Mouse (Mus musculus) embryonic fibroblast, embryonic 13.5 days (primary cell): ENCODE measurements around the gene Slc5a5.

Experiments
- CTCF ChIP-seq: IDR thresholded peaks from 2 replicates; pipeline ENCODE4 v1.5.1; 2011; ENCODE audit warnings: mild to moderate bottlenecking, control low read depth, low read length, moderate library complexity, borderline replicate concordance; ENCODE audit not compliant: insufficient read depth
- POLR2A ChIP-seq: IDR thresholded peaks from 2 replicates; pipeline ENCODE4 v1.6.1; 2011; ENCODE audit warnings: low read depth, mild to moderate bottlenecking, control low read depth, low read length, moderate library complexity

GRCm38 (mm10) chr8:70902211-70902610 lies 9.7 kb upstream of the Slc5a5 start:
- TF ChIP-seq CTCF (no peak), POLR2A (no peak)
